Mouse (Mus musculus) C2C12 (cell line): ENCODE measurements around the gene Naa16.

Experiments
- CTCF ChIP-seq: IDR thresholded peaks from one replicate; pipeline ENCODE4 v1.5.1; 2011; ENCODE audit not compliant: control insufficient read depth, insufficient read depth, insufficient read length
- FOSL1 ChIP-seq: IDR thresholded peaks from one replicate; pipeline ENCODE4 v1.8.0; 2011; ENCODE audit warnings: mild to moderate bottlenecking, low read length; ENCODE audit not compliant: poor library complexity, insufficient read depth, severe bottlenecking
- MAX ChIP-seq: IDR thresholded peaks from one replicate; pipeline ENCODE4 v1.6.1; 2011; ENCODE audit warnings: mild to moderate bottlenecking, control low read depth
- MYOG ChIP-seq: IDR thresholded peaks from one replicate; pipeline ENCODE4 v1.6.1; 2011; ENCODE audit not compliant: control insufficient read depth, insufficient read length; ENCODE audit errors: extremely low read depth
- USF1 ChIP-seq: IDR thresholded peaks from one replicate; pipeline ENCODE4 v1.6.1; 2011; ENCODE audit warnings: low read depth, mild to moderate bottlenecking, control low read depth, moderate library complexity

DNA sequence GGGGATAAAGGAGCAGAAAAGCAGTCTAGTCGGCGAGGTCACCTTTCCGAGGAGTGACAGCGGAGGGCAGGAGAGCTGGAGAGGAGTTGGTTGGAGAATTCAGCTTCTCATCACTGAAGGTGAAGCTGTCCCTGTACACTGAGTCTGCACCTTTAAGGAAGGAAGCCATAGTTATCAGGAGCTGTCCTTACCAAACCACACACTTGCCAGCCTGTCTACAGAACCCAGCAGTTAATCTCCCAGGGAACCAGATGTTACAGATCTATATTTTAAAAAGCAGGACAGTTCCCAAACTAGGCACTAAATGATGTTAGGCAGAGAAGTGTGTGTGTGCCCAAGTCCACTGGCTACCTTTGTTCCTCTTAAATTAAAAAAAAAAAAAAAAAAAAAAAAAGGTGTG is 98.9 kb downstream of the Naa16 start:
- TF ChIP-seq USF1: no peak
- no peak for TF ChIP-seq CTCF
- TF ChIP-seq MAX: no peak
- no peak for TF ChIP-seq FOSL1
- TF ChIP-seq MYOG: no peak
